Mouse (Mus musculus): ENCODE results near the gene Cdk4. TPM values are rescaled to one million over a fixed set of nuclear protein-coding genes. Genes with fewer than 3 reads are reported as not detected.

Cdk4 gene
- polyA plus RNA-seq, 1 experiment from 2014 or later = 3,194 TPM

DNA sequence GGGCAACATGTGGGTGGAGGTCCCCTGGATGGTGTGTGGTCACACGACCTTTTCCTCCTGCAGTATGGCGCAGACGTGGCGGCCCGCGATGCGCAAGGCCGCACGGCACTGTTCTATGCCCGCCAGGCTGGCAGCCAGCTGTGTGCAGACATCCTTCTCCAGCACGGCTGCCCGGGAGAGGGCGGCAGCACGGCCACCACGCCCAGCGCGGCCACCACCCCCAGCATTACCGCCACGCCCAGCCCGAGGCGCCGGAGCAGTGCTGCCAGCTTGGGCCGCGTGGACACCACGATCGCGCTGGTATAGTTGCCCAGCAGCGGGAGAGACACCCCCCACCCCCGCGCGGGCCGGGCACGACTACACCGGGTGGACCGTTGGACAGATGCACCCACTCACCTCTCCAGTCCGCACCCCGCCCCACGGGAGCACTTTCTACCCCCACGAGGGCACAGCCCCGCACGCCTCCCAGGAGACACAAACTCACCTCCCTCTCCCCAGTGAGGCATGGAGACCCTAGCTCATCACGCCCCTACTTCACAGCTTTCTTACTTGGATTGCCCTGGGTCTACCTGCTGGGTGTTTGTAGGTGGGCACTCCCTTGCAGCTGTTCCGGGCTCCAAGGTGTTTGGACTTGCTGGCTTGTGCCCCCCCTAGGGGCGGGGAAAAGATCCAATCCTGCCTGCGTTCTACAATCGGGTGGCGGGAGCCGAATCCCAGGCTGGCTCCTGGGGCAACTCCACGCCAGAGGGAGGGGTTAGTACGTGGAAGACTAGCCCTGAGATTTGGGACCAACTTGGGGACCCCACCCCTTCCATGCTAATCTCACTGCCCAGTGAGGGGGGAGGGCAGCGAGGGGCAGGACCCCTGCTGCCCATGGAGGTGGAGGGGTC lies 28.4 kb downstream of the Cdk4 start:
- Histone ChIP-seq H3K9ac (ENCODE audit: low read length) (no peak overlapping the region), H3K9me3 (ENCODE audit: control insufficient read depth, low read length) (no peaks in the 10 kb centered on the region), H3K36me3 (ENCODE audit: control insufficient read depth, insufficient read depth, low read length) (peaks cover 3% of the 10 kb centered on the region; the same call in 1 of the 2 replicates), H3K27ac (replicated peaks; ENCODE audit: low read depth, low read length) (no peak overlapping the region), H3K27me3 (ENCODE audit: control insufficient read depth, insufficient read depth, low read length) (peaks cover 52% of the 10 kb centered on the region), H3K4me2 (ENCODE audit: low read depth, severe bottlenecking) (no peak overlapping the region), H3K4me3 (ENCODE audit: low read depth, low read length) (peak overlapping the region; percentile 14; the same call in 1 of the 2 replicates), H3K4me1 (ENCODE audit: control insufficient read depth, insufficient read depth, low read length) (peaks cover 3% of the 10 kb centered on the region; the same call in 1 of the 2 replicates)
- DNase-seq (ENCODE audit: low spot score) (no peak), ATAC-seq (ENCODE audit: insufficient number of reproducible peaks, low FRiP score, low TSS enrichment, low read depth) (no peak)
- WGBS = 7% methylated on average over 51 of the region's 51 CpGs

DNA sequence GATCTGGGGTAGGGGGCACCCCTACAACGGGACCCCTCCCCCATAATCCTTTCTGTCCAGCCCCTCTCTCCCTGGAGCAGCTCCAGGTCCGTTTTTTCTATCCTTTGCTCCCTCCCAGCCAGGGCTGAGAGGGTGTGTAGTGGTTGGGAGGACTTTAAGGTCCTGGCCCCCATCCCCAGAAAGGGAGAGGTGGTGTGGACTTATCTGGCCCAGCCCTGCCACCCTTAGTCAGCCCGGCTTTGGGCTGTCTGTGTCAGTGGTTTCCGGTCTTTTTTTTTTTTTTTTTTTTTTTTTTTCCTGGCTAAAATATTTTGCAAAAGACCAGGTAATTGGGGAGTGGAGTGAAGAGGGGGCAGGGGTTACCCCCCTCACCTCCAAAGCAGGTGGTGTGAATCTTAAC lies 29.4 kb downstream of the Cdk4 start:
- Histone ChIP-seq H3K4me1 (ENCODE audit: control insufficient read depth, insufficient read depth, low read length) (peaks cover 3% of the 10 kb centered on the region; the same call in 1 of the 2 replicates), H3K4me3 (ENCODE audit: low read depth, low read length) (no peak overlapping the region), H3K4me2 (ENCODE audit: low read depth, severe bottlenecking) (no peak overlapping the region), H3K9me3 (ENCODE audit: control insufficient read depth, low read length) (no peaks in the 10 kb centered on the region), H3K9ac (ENCODE audit: low read length) (no peak overlapping the region), H3K27me3 (ENCODE audit: control insufficient read depth, insufficient read depth, low read length) (peaks cover 52% of the 10 kb centered on the region), H3K27ac (replicated peaks; ENCODE audit: low read depth, low read length) (no peak overlapping the region), H3K36me3 (ENCODE audit: control insufficient read depth, insufficient read depth, low read length) (peaks cover 6% of the 10 kb centered on the region; the same call in 1 of the 2 replicates)
- no peak for ATAC-seq (ENCODE audit: insufficient number of reproducible peaks, low FRiP score, low TSS enrichment, low read depth)
- 45% methylated on average over 4 of the region's 4 CpGs for WGBS
- DNase-seq (ENCODE audit: low spot score) = no peak

DNA sequence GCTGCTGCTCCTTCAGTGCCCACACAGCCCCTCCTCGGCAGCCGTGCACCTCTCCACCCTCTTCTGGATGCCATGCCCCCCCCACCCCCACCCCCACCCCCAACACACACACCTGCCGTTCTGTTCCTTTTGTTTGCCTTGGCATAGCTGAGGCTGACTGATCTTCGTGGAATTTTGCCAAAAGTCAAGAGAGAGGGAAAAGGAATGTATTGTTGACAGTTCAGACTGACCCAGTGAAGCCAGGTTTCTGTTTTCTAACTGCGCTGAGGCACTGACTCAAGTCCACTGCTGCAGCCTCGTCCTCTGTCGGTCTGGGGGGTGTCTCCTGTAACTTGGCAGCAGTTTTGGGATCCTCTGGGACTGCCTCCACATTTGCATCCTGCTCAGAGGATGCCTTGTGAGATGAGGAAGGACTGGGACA lies 31.1 kb downstream of the Cdk4 start:
- peaks cover 43% of the 10 kb centered on the region for H3K27me3 ChIP-seq (ENCODE audit: control insufficient read depth, insufficient read depth, low read length)

DNA sequence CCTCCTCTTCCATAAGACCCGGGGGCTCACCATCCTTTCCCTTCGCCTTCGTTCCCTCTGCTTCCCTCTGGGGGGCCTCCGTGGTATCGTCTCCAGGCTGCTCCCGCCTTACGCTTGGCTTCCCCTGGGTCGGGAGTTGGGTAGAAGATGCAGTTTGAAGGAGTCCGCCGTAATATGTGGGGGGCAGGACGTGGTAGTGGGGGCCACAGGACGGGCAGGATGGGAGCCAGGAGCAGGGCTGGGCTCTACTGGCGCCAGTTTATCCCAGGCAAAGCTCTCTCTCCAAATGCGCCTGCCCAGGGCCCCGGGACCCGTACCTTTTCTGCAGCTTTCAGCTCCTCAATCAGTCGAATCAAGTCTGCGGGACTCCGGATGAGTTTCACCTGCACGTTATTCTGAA lies 35.2 kb downstream of the Cdk4 start:
- peaks cover 12% of the 10 kb centered on the region; the same call in 1 of the 2 replicates for H3K36me3 ChIP-seq (ENCODE audit: control insufficient read depth, insufficient read depth, low read length)

More for the DNA sequence above, 31.1 kb downstream of the Cdk4 start:
- DNase-seq (ENCODE audit: low spot score) (no peak), ATAC-seq (ENCODE audit: insufficient number of reproducible peaks, low FRiP score, low TSS enrichment, low read depth) (no peak)
- 69% methylated on average over 7 of the region's 7 CpGs for WGBS
- Histone ChIP-seq H3K9me3 (ENCODE audit: control insufficient read depth, low read length) (no peaks in the 10 kb centered on the region), H3K9ac (ENCODE audit: low read length) (no peak overlapping the region), H3K27ac (replicated peaks; ENCODE audit: low read depth, low read length) (no peak overlapping the region), H3K4me3 (ENCODE audit: low read depth, low read length) (no peak overlapping the region), H3K4me2 (ENCODE audit: low read depth, severe bottlenecking) (no peak overlapping the region), H3K4me1 (ENCODE audit: control insufficient read depth, insufficient read depth, low read length) (peaks cover 3% of the 10 kb centered on the region; the same call in 1 of the 2 replicates), H3K36me3 (ENCODE audit: control insufficient read depth, insufficient read depth, low read length) (peaks cover 12% of the 10 kb centered on the region; the same call in 1 of the 2 replicates)

DNA sequence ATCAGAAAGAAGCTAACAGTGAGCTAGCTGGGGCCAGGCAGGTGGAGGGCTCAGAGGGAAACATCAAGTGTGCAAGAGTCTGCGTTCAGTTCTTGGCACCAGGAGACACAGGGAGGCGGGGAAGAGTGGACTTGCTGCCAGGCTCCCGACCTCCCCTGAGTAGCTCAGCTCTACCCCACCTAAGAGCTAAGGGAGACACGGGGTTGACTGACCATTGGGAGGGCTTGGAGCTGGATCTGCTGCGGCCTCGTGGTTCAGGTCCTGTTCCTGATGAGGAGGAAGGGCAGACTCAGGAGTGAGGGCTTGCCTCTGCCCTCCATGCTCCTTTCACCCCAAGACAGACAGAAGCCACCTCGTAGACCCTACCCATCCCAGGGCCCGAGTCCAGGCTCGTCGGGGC lies 35.9 kb downstream of the Cdk4 start:
- no peak overlapping the region for H3K9ac ChIP-seq (ENCODE audit: low read length)
- H3K36me3 ChIP-seq (ENCODE audit: control insufficient read depth, insufficient read depth, low read length) = peaks cover 12% of the 10 kb centered on the region; the same call in 1 of the 2 replicates
- no peak overlapping the region for H3K4me2 ChIP-seq (ENCODE audit: low read depth, severe bottlenecking)
- ATAC-seq (ENCODE audit: insufficient number of reproducible peaks, low FRiP score, low TSS enrichment, low read depth) (no peak), DNase-seq (ENCODE audit: low spot score) (no peak)
- no peaks in the 10 kb centered on the region for H3K9me3 ChIP-seq (ENCODE audit: control insufficient read depth, low read length)
- WGBS = 92% methylated on average over 10 of the region's 10 CpGs
- no peaks in the 10 kb centered on the region for H3K27me3 ChIP-seq (ENCODE audit: control insufficient read depth, insufficient read depth, low read length)
- H3K4me1 ChIP-seq (ENCODE audit: control insufficient read depth, insufficient read depth, low read length) = no peaks in the 10 kb centered on the region
- H3K27ac ChIP-seq (replicated peaks; ENCODE audit: low read depth, low read length) = no peak overlapping the region
- no peak overlapping the region for H3K4me3 ChIP-seq (ENCODE audit: low read depth, low read length)

More for the DNA sequence above, 35.2 kb downstream of the Cdk4 start:
- Histone ChIP-seq H3K4me2 (ENCODE audit: low read depth, severe bottlenecking) (no peak overlapping the region), H3K9ac (ENCODE audit: low read length) (no peak overlapping the region), H3K4me3 (ENCODE audit: low read depth, low read length) (no peak overlapping the region), H3K4me1 (ENCODE audit: control insufficient read depth, insufficient read depth, low read length) (no peaks in the 10 kb centered on the region), H3K27me3 (ENCODE audit: control insufficient read depth, insufficient read depth, low read length) (peaks cover 3% of the 10 kb centered on the region; the same call in 1 of the 2 replicates), H3K27ac (replicated peaks; ENCODE audit: low read depth, low read length) (no peak overlapping the region), H3K9me3 (ENCODE audit: control insufficient read depth, low read length) (no peaks in the 10 kb centered on the region)
- no peak for DNase-seq (ENCODE audit: low spot score)
- ATAC-seq (ENCODE audit: insufficient number of reproducible peaks, low FRiP score, low TSS enrichment, low read depth) = no peak
- WGBS = 78% methylated on average over 20 of the region's 20 CpGs

DNA sequence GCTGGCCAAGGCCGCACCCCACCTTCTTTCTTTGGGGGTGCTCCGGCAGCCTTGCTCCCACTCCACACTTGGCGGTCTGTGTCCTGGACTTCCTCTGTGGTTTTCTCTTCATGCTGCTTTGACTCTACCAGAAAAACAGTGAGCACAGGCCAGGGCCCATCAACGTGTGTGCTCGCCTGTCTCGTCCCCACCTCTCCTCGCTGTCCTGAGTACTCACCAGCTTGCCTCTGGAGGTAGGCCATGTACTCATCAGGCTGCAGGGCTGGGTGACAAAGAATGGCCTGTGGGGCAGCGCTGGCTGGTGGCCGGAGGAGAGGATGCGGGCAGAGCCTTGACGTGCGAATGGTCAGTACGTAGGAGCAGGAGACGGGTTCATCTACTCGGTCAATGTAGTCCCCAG lies 36.5 kb downstream of the Cdk4 start:
- Histone ChIP-seq H3K4me3 (ENCODE audit: low read depth, low read length) (no peak overlapping the region), H3K9ac (ENCODE audit: low read length) (no peak overlapping the region), H3K4me2 (ENCODE audit: low read depth, severe bottlenecking) (no peak overlapping the region), H3K27me3 (ENCODE audit: control insufficient read depth, insufficient read depth, low read length) (no peaks in the 10 kb centered on the region), H3K4me1 (ENCODE audit: control insufficient read depth, insufficient read depth, low read length) (no peaks in the 10 kb centered on the region), H3K9me3 (ENCODE audit: control insufficient read depth, low read length) (no peaks in the 10 kb centered on the region), H3K27ac (replicated peaks; ENCODE audit: low read depth, low read length) (no peak overlapping the region), H3K36me3 (ENCODE audit: control insufficient read depth, insufficient read depth, low read length) (peaks cover 12% of the 10 kb centered on the region; the same call in 1 of the 2 replicates)
- 92% methylated on average over 15 of the region's 15 CpGs for WGBS
- DNase-seq (ENCODE audit: low spot score) = no peak
- ATAC-seq (ENCODE audit: insufficient number of reproducible peaks, low FRiP score, low TSS enrichment, low read depth) = no peak

DNA sequence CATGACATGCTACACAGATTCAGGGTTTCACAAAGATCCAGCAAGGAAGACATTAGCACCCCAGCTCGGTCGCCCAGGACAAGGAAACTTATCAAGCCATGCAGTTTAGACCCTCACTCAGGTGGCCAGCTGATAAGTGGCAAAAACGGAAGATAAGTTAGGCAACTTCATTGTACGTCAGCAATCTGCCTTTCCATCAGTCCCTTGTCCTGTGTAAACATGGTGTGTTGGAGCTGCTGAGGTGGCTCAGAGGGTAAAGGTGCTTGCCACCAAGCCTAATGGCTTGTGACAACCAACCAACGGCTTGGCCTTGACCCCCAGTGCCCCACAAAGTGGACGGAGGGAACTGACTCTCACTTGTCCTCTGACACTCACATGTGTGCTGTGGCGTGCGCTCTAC lies 37.1 kb downstream of the Cdk4 start:
- ATAC-seq (ENCODE audit: insufficient number of reproducible peaks, low FRiP score, low TSS enrichment, low read depth) (no peak), DNase-seq (ENCODE audit: low spot score) (no peak)
- Histone ChIP-seq H3K27ac (replicated peaks; ENCODE audit: low read depth, low read length) (no peak overlapping the region), H3K9ac (ENCODE audit: low read length) (no peak overlapping the region), H3K27me3 (ENCODE audit: control insufficient read depth, insufficient read depth, low read length) (no peaks in the 10 kb centered on the region), H3K4me3 (ENCODE audit: low read depth, low read length) (no peak overlapping the region), H3K4me1 (ENCODE audit: control insufficient read depth, insufficient read depth, low read length) (no peaks in the 10 kb centered on the region), H3K4me2 (ENCODE audit: low read depth, severe bottlenecking) (no peak overlapping the region), H3K36me3 (ENCODE audit: control insufficient read depth, insufficient read depth, low read length) (peaks cover 12% of the 10 kb centered on the region; the same call in 1 of the 2 replicates), H3K9me3 (ENCODE audit: control insufficient read depth, low read length) (no peaks in the 10 kb centered on the region)
- 90% methylated on average over 8 of the region's 8 CpGs for WGBS

DNA sequence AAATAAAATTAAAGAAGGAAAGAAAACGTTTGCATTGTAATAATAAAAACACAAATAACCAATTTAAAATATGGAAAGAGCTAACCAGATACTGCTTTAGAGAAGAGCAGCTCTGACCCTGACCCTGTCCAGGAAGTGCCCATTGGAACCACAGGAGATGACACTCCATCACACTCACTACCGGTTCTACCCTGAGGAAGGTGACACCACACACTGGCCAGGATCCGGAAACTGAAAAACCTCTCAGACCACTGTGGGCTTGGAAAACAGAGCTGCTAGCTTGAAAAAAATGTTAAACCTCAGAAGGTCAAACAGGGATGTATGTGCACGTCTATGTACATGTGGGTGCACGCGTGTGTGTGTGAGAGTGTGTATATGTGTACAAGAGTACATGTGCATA lies 37.8 kb downstream of the Cdk4 start:
- DNase-seq (ENCODE audit: low spot score) (no peak), ATAC-seq (ENCODE audit: insufficient number of reproducible peaks, low FRiP score, low TSS enrichment, low read depth) (no peak)
- Histone ChIP-seq H3K27ac (replicated peaks; ENCODE audit: low read depth, low read length) (no peak overlapping the region), H3K9ac (ENCODE audit: low read length) (no peak overlapping the region), H3K4me3 (ENCODE audit: low read depth, low read length) (no peak overlapping the region), H3K4me1 (ENCODE audit: control insufficient read depth, insufficient read depth, low read length) (no peaks in the 10 kb centered on the region), H3K9me3 (ENCODE audit: control insufficient read depth, low read length) (no peaks in the 10 kb centered on the region), H3K36me3 (ENCODE audit: control insufficient read depth, insufficient read depth, low read length) (peaks cover 11% of the 10 kb centered on the region; the same call in 1 of the 2 replicates), H3K27me3 (ENCODE audit: control insufficient read depth, insufficient read depth, low read length) (no peaks in the 10 kb centered on the region), H3K4me2 (ENCODE audit: low read depth, severe bottlenecking) (no peak overlapping the region)
- 91% methylated on average over 6 of the region's 6 CpGs for WGBS
